Mouse (Mus musculus): ENCODE results near the gene Treml4. TPM values are rescaled to one million over a fixed set of nuclear protein-coding genes. Genes with fewer than 3 reads are reported as not detected.

The Treml4 gene
- polyA plus RNA-seq, 1 experiment: 0.92 TPM

- no peak overlapping the region for H3K27ac ChIP-seq (ENCODE audit: insufficient read depth, low read depth, low read length)
Observed at GRCm38 (mm10) chr17:48281739-48282085, 17.6 kb downstream of the Treml4 start.

DNA sequence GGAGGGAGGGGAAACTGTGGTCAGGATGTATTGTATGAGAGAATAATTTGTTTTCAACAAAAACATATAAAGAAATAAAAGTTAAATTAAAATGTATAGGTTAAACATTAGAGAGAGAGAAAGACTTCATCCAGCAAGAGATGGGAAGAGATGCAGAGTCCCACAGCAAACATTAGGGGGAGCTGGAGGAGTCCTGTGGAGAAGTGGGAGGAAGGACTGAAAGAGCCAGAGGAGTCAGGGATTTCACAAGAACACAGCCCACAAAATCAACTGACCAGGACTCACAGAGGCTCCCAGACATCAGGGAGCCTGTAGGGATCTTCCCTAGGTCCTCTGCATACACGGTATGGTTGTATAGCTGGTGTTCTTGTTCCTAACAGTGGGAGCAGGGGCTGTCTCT, 22.7 kb downstream of the Treml4 start:
- peak; percentile 23; the same call in 1 of the 2 replicates for TF ChIP-seq CTCF (conservative IDR thresholded peaks at IDR 0.05; ENCODE audit: insufficient read depth, insufficient read length, low read depth, low read length)
- TF ChIP-seq POLR2A (IDR thresholded peaks at IDR 0.05; ENCODE audit: low read depth, low read length): no peak
- Histone ChIP-seq H3K27ac (ENCODE audit: insufficient read depth, low read depth, low read length) (no peak overlapping the region), H3K36me3 (ENCODE audit: control insufficient read depth, insufficient read depth, low read length) (no peaks in the 10 kb centered on the region), H3K27me3 (replicated peaks; ENCODE audit: control insufficient read depth, insufficient read depth, low read length) (no peaks in the 10 kb centered on the region), H3K4me1 (ENCODE audit: control insufficient read depth, insufficient read depth, low read length) (no peaks in the 10 kb centered on the region), H3K4me3 (ENCODE audit: insufficient read depth, low read depth, low read length) (no peak overlapping the region)
- 55% methylated on average over 1 of the region's 1 CpGs for WGBS
- no peak for DNase-seq

More at GRCm38 (mm10) chr17:48281739-48282085, 17.6 kb downstream of the Treml4 start:
- H3K4me3 ChIP-seq (ENCODE audit: insufficient read depth, low read depth, low read length): no peak overlapping the region
- DNase-seq: no peak
- no peaks in the 10 kb centered on the region for H3K36me3 ChIP-seq (ENCODE audit: control insufficient read depth, insufficient read depth, low read length)
- no peaks in the 10 kb centered on the region for H3K27me3 ChIP-seq (replicated peaks; ENCODE audit: control insufficient read depth, insufficient read depth, low read length)
- no peak for TF ChIP-seq POLR2A (IDR thresholded peaks at IDR 0.05; ENCODE audit: low read depth, low read length)
- TF ChIP-seq CTCF (conservative IDR thresholded peaks at IDR 0.05; ENCODE audit: insufficient read depth, insufficient read length, low read depth, low read length): no peak
- H3K4me1 ChIP-seq (ENCODE audit: control insufficient read depth, insufficient read depth, low read length): no peaks in the 10 kb centered on the region
- 17% methylated on average over 3 of the region's 3 CpGs for WGBS

DNA sequence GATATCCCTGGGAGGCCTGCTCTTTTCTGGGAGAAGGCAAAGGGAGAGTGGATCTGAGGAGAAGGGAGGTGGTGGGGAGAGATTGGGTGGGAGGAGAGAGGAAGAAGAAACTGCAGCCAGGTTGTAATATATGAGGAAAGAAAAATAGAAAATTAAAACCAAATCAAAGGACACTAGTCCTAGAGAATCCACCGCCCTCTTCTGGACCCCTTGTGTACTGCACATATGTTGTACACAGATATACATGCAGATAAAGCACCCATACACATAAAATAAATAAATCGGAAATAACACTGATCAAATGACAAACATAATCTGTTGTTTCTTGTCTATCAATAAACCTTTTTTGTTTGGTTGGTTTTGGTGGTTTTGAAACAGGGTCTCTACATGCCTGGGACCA, 23.2 kb downstream of the Treml4 start:
- no peaks in the 10 kb centered on the region for H3K27me3 ChIP-seq (replicated peaks; ENCODE audit: control insufficient read depth, insufficient read depth, low read length)
- TF ChIP-seq CTCF (conservative IDR thresholded peaks at IDR 0.05; ENCODE audit: insufficient read depth, insufficient read length, low read depth, low read length) (no peak), POLR2A (IDR thresholded peaks at IDR 0.05; ENCODE audit: low read depth, low read length) (no peak)
- H3K27ac ChIP-seq (ENCODE audit: insufficient read depth, low read depth, low read length): no peak overlapping the region
- no peak overlapping the region for H3K4me3 ChIP-seq (ENCODE audit: insufficient read depth, low read depth, low read length)
- DNase-seq: no peak
- WGBS: 74% methylated on average over 2 of the region's 2 CpGs
- no peaks in the 10 kb centered on the region for H3K4me1 ChIP-seq (ENCODE audit: control insufficient read depth, insufficient read depth, low read length)
- no peaks in the 10 kb centered on the region for H3K36me3 ChIP-seq (ENCODE audit: control insufficient read depth, insufficient read depth, low read length)

- no peaks in the 10 kb centered on the region for H3K4me1 ChIP-seq (ENCODE audit: control insufficient read depth, insufficient read depth, low read length)
- H3K36me3 ChIP-seq (ENCODE audit: control insufficient read depth, insufficient read depth, low read length): no peaks in the 10 kb centered on the region
- no peak overlapping the region for H3K4me3 ChIP-seq (ENCODE audit: insufficient read depth, low read depth, low read length)
- TF ChIP-seq POLR2A (IDR thresholded peaks at IDR 0.05; ENCODE audit: low read depth, low read length) (no peak), CTCF (conservative IDR thresholded peaks at IDR 0.05; ENCODE audit: insufficient read depth, insufficient read length, low read depth, low read length) (no peak)
- no peaks in the 10 kb centered on the region for H3K27me3 ChIP-seq (replicated peaks; ENCODE audit: control insufficient read depth, insufficient read depth, low read length)
- WGBS: 79% methylated on average over 5 of the region's 5 CpGs
- no peak overlapping the region for H3K27ac ChIP-seq (ENCODE audit: insufficient read depth, low read depth, low read length)
- DNase-seq: no peak
Observed at GRCm38 (mm10) chr17:48293500-48294194, 29.6 kb downstream of the Treml4 start.

- TF ChIP-seq CTCF (conservative IDR thresholded peaks at IDR 0.05; ENCODE audit: insufficient read depth, insufficient read length, low read depth, low read length) (no peak), POLR2A (IDR thresholded peaks at IDR 0.05; ENCODE audit: low read depth, low read length) (no peak)
- Histone ChIP-seq H3K4me3 (ENCODE audit: insufficient read depth, low read depth, low read length) (no peak within 1 kb of the TSS), H3K27me3 (replicated peaks; ENCODE audit: control insufficient read depth, insufficient read depth, low read length) (no peaks in the 10 kb centered on the region)
Observed at GRCm38 (mm10) chr17:48299203-48299602, 35.1 kb downstream of the Treml4 start, which contains the start of gene Treml2. Gene Treml2, plus strand, starts transcription at chr17:48299498.

DNA sequence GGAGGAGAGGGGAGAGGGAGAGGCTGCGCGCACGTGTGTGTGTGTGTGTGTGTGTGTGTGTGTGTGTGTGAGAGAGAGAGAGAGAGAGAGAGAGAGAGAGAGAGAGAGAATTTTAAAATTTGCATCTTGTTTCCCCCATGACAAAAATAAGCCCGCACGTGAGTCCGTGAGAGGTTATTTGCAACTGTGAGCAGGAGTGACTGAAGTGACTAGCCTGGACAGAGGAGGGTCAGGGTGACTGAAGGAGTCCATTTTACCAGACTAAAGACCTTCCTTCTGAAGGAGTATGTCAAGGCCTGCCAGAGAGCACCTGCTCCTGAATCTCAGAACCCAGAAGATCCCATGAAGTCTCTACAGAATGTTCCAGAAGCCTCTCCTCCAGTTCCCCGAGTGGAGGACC, 35.7 kb downstream of the Treml4 start:
- 54% methylated on average over 7 of the region's 7 CpGs for WGBS
- Histone ChIP-seq H3K36me3 (ENCODE audit: control insufficient read depth, insufficient read depth, low read length) (no peaks in the 10 kb centered on the region), H3K4me1 (ENCODE audit: control insufficient read depth, insufficient read depth, low read length) (no peaks in the 10 kb centered on the region), H3K27ac (ENCODE audit: insufficient read depth, low read depth, low read length) (no peak overlapping the region), H3K27me3 (replicated peaks; ENCODE audit: control insufficient read depth, insufficient read depth, low read length) (no peaks in the 10 kb centered on the region), H3K4me3 (ENCODE audit: insufficient read depth, low read depth, low read length) (no peak overlapping the region)
- no peak for DNase-seq
- TF ChIP-seq CTCF (conservative IDR thresholded peaks at IDR 0.05; ENCODE audit: insufficient read depth, insufficient read length, low read depth, low read length) (no peak), POLR2A (IDR thresholded peaks at IDR 0.05; ENCODE audit: low read depth, low read length) (no peak)

More at GRCm38 (mm10) chr17:48299203-48299602, 35.1 kb downstream of the Treml4 start, which contains the start of gene Treml2:
- 16% methylated on average over 3 of the region's 4 CpGs for WGBS
- Histone ChIP-seq H3K4me1 (ENCODE audit: control insufficient read depth, insufficient read depth, low read length) (no peaks in the 10 kb centered on the region), H3K27ac (ENCODE audit: insufficient read depth, low read depth, low read length) (no peak within 1 kb of the TSS), H3K36me3 (ENCODE audit: control insufficient read depth, insufficient read depth, low read length) (no peaks in the 10 kb centered on the region)
- no peak for DNase-seq

GRCm38 (mm10) chr17:48300199-48300598, 36.1 kb downstream of the Treml4 start:
- no peak overlapping the region for H3K27ac ChIP-seq (ENCODE audit: insufficient read depth, low read depth, low read length)
- no peaks in the 10 kb centered on the region for H3K27me3 ChIP-seq (replicated peaks; ENCODE audit: control insufficient read depth, insufficient read depth, low read length)
- H3K4me1 ChIP-seq (ENCODE audit: control insufficient read depth, insufficient read depth, low read length): no peaks in the 10 kb centered on the region
- no peak for DNase-seq
- TF ChIP-seq CTCF (conservative IDR thresholded peaks at IDR 0.05; ENCODE audit: insufficient read depth, insufficient read length, low read depth, low read length) (no peak), POLR2A (IDR thresholded peaks at IDR 0.05; ENCODE audit: low read depth, low read length) (no peak)
- no peaks in the 10 kb centered on the region for H3K36me3 ChIP-seq (ENCODE audit: control insufficient read depth, insufficient read depth, low read length)
- no peak overlapping the region for H3K4me3 ChIP-seq (ENCODE audit: insufficient read depth, low read depth, low read length)
- 72% methylated on average over 7 of the region's 7 CpGs for WGBS
